Mouse (Mus musculus): ENCODE results near the gene Rnf123.

DNA sequence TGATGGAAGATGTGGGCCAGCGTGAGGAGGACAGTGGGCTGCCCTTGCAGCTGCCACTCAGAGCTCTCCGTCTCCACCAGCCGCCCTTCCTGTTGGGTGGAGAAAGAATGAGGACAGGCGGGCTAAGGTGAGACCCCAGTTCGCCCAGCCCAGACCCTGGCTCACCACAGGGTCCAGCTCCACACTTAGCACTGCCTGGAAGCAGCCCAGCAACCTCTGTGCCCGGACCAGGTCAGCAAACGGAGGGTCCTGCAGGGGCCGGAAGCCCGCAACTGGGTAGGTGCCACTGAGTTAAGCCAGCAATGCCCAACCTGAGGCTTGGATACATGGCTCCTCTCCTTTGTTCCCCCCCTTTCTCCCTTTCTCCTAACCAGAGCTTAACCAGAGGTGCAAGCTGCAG lies 14.1 kb downstream of the Rnf123 start:
- TF ChIP-seq POLR2A (IDR thresholded peaks at IDR 0.05; ENCODE audit: control insufficient read depth, low read depth, low read length), result no peak
- no peak for TF ChIP-seq CTCF (IDR thresholded peaks at IDR 0.05; ENCODE audit: control insufficient read depth, insufficient read depth, insufficient replicate concordance, low read depth, low read length)
